22 mouse cellular contexts compared by ENCODE assay signal in genomic region chr9:63717474-63718005, GRCm38 (mm10). TPM values are rescaled to one million over a fixed set of nuclear protein-coding genes. Genes with fewer than 3 reads are reported as not detected.
A peak's percentile ranks its signal among the peaks of the same experiment; 100 is the strongest.
DNase-seq lines count a peak whose midpoint lies in the region; ATAC-seq lines count a peak whose summit lies in the region.
"Had no signal": no experiment of that assay in that cellular context is flagged by ENCODE, and none has a peak within 500 bp of the region (broad histone marks: within the 10 kb centered on the region; RNA-seq: fewer than 3 reads in every experiment).

No protein-coding gene starts in this region.

- H3K4me3 ChIP-seq in heart, embryonic 13.5 days = no peak overlapping the region
- no peak overlapping the region for H3K4me3 ChIP-seq in kidney, embryonic 16.5 days (ENCODE audit: low read length)
- no peak overlapping the region for H3K4me3 ChIP-seq in kidney, embryonic 14.5 days (ENCODE audit: low read length)
- no peak overlapping the region for H3K4me3 ChIP-seq in lung, embryonic 16.5 days (ENCODE audit: low read length)
- H3K4me3 ChIP-seq in intestine, embryonic 16.5 days (ENCODE audit: low read length) = no peak overlapping the region
- H3K4me3 ChIP-seq: embryonic facial prominence, embryonic 12.5 days; limb, embryonic 13.5 days; midbrain, embryonic 13.5 days; neural tube, embryonic 15.5 days had no signal

- no peak for DNase-seq in heart, adult 11 months
- DNase-seq in lung, postnatal 14 days = no peak
- DNase-seq: cerebellum, adult 8-10 months; forebrain, postnatal 0 days; heart, adult 18-20 months; kidney, adult 9 months; layer of hippocampus, adult 9-11 months; lung, adult 18-20 months; right cerebral cortex, postnatal 25 days; thymus, postnatal 36 days had no signal

- no peak for ATAC-seq in heart, embryonic 13.5 days (ENCODE audit: extremely low read depth, insufficient number of reproducible peaks, low FRiP score, low TSS enrichment)
- ATAC-seq in kidney, embryonic 16.5 days (ENCODE audit: low FRiP score, low TSS enrichment) = no peak
- no peak for ATAC-seq in kidney, embryonic 14.5 days (ENCODE audit: low FRiP score, low TSS enrichment)
- peak; percentile 20 for ATAC-seq in lung, embryonic 16.5 days (ENCODE audit: low read depth)
- no peak for ATAC-seq in intestine, embryonic 16.5 days
- ATAC-seq: activated CD4-positive, CD25-positive, alpha-beta regulatory T cell, adult 4 months; hindbrain, embryonic 16.5 days; midbrain, embryonic 13.5 days; Patski had no signal

- peak overlapping the region; percentile 3; the same call in 1 of the 2 replicates for H3K9ac ChIP-seq in heart, embryonic 13.5 days
- H3K9ac ChIP-seq in kidney, embryonic 16.5 days (replicated peaks; ENCODE audit: low read length) = no peak overlapping the region
- H3K9ac ChIP-seq in kidney, embryonic 14.5 days (ENCODE audit: low read depth, low read length) = no peak overlapping the region
- no peak overlapping the region for H3K9ac ChIP-seq in lung, embryonic 16.5 days (ENCODE audit: low read length)
- H3K9ac ChIP-seq in intestine, embryonic 16.5 days (ENCODE audit: low read depth, low read length) = no peak overlapping the region
- H3K9ac ChIP-seq: embryonic facial prominence, embryonic 12.5 days; forebrain, postnatal 0 days; limb, embryonic 13.5 days; midbrain, embryonic 13.5 days; neural tube, embryonic 15.5 days had no signal

- H3K4me2 ChIP-seq in heart, embryonic 13.5 days = no peak overlapping the region
- H3K4me2 ChIP-seq in kidney, embryonic 16.5 days (replicated peaks; ENCODE audit: low read depth, low read length) = no peak overlapping the region
- no peak overlapping the region for H3K4me2 ChIP-seq in kidney, embryonic 14.5 days (replicated peaks; ENCODE audit: low read depth, low read length)
- no peak overlapping the region for H3K4me2 ChIP-seq in lung, embryonic 16.5 days (ENCODE audit: low read depth, low read length)
- H3K4me2 ChIP-seq in intestine, embryonic 16.5 days (ENCODE audit: low read depth, low read length) = no peak overlapping the region
- H3K4me2 ChIP-seq: embryonic facial prominence, embryonic 12.5 days; limb, embryonic 13.5 days; midbrain, embryonic 13.5 days; neural tube, embryonic 15.5 days had no signal

- H3K27me3 ChIP-seq in heart, embryonic 13.5 days (replicated peaks) = no peaks in the 10 kb centered on the region
- H3K27me3 ChIP-seq in kidney, embryonic 16.5 days (ENCODE audit: insufficient read depth, low read length) = no peaks in the 10 kb centered on the region
- no peaks in the 10 kb centered on the region for H3K27me3 ChIP-seq in kidney, embryonic 14.5 days (ENCODE audit: control insufficient read depth, insufficient read depth, low read length)
- H3K27me3 ChIP-seq in lung, embryonic 16.5 days (ENCODE audit: control insufficient read depth, insufficient read depth, low read depth, low read length) = no peaks in the 10 kb centered on the region
- no peaks in the 10 kb centered on the region for H3K27me3 ChIP-seq in intestine, embryonic 16.5 days (replicated peaks; ENCODE audit: control insufficient read depth, insufficient read depth, low read length)
- H3K27me3 ChIP-seq: embryonic facial prominence, embryonic 12.5 days; limb, embryonic 13.5 days; midbrain, embryonic 13.5 days; neural tube, embryonic 15.5 days; Patski had no signal

- peak overlapping the region; percentile 86 for H3K27ac ChIP-seq in heart, embryonic 13.5 days (replicated peaks)
- peak overlapping the region; percentile 86; the same call in 1 of the 2 replicates for H3K27ac ChIP-seq in kidney, embryonic 16.5 days (ENCODE audit: low read length)
- H3K27ac ChIP-seq in kidney, embryonic 14.5 days (ENCODE audit: low read depth, low read length) = no peak overlapping the region
- H3K27ac ChIP-seq in lung, embryonic 16.5 days (ENCODE audit: low read length) = peak overlapping the region; percentile 41
- H3K27ac ChIP-seq in intestine, embryonic 16.5 days (ENCODE audit: low read length) = 0 out of 2 replicates have a peak overlapping the region, but pooled peaks have one; percentile 29
- H3K27ac ChIP-seq: embryonic facial prominence, embryonic 12.5 days; limb, embryonic 13.5 days; midbrain, embryonic 13.5 days; neural tube, embryonic 15.5 days had no signal

- H3K9me3 ChIP-seq in heart, embryonic 13.5 days = no peaks in the 10 kb centered on the region
- no peaks in the 10 kb centered on the region for H3K9me3 ChIP-seq in kidney, embryonic 16.5 days (ENCODE audit: low read length)
- H3K9me3 ChIP-seq in kidney, embryonic 14.5 days (ENCODE audit: control insufficient read depth, low read length) = no peaks in the 10 kb centered on the region
- H3K9me3 ChIP-seq in lung, embryonic 16.5 days (ENCODE audit: control insufficient read depth, low read length) = no peaks in the 10 kb centered on the region
- H3K9me3 ChIP-seq in intestine, embryonic 16.5 days (ENCODE audit: control insufficient read depth, low read length) = no peaks in the 10 kb centered on the region
- H3K9me3 ChIP-seq: embryonic facial prominence, embryonic 12.5 days; limb, embryonic 13.5 days; midbrain, embryonic 13.5 days; neural tube, embryonic 15.5 days had no signal

- WGBS in heart, embryonic 13.5 days = 16% methylated on average over 3 of the region's 3 CpGs
- 45% methylated on average over 3 of the region's 3 CpGs for WGBS in kidney, embryonic 16.5 days
- WGBS in kidney, embryonic 14.5 days = 54% methylated on average over 3 of the region's 3 CpGs
- WGBS in lung, embryonic 16.5 days = 38% methylated on average over 3 of the region's 3 CpGs
- WGBS in intestine, embryonic 16.5 days = 59% methylated on average over 3 of the region's 3 CpGs

- no peaks in the 10 kb centered on the region for H3K36me3 ChIP-seq in heart, embryonic 13.5 days
- H3K36me3 ChIP-seq in kidney, embryonic 16.5 days (ENCODE audit: insufficient read depth, low read length) = no peaks in the 10 kb centered on the region
- 0 out of 2 replicates have a peak, but pooled peaks cover 3% of the 10 kb centered on the region for H3K36me3 ChIP-seq in kidney, embryonic 14.5 days (ENCODE audit: control insufficient read depth, insufficient read depth, low read length)
- H3K36me3 ChIP-seq in lung, embryonic 16.5 days (ENCODE audit: control insufficient read depth, insufficient read depth, low read length) = no peaks in the 10 kb centered on the region; the same call in 1 of the 2 replicates
- no peaks in the 10 kb centered on the region for H3K36me3 ChIP-seq in intestine, embryonic 16.5 days (ENCODE audit: control insufficient read depth, insufficient read depth, low read length)
- H3K36me3 ChIP-seq: embryonic facial prominence, embryonic 12.5 days; midbrain, embryonic 13.5 days; neural tube, embryonic 15.5 days had no signal

- H3K4me1 ChIP-seq in heart, embryonic 13.5 days = peaks cover 98% of the 10 kb centered on the region
- H3K4me1 ChIP-seq in kidney, embryonic 16.5 days (ENCODE audit: insufficient read depth, low read length) = peaks cover 89% of the 10 kb centered on the region
- H3K4me1 ChIP-seq in kidney, embryonic 14.5 days (ENCODE audit: control insufficient read depth, insufficient read depth, low read length) = peaks cover 69% of the 10 kb centered on the region
- peaks cover 69% of the 10 kb centered on the region for H3K4me1 ChIP-seq in lung, embryonic 16.5 days (replicated peaks; ENCODE audit: control insufficient read depth, insufficient read depth, low read length)
- peaks cover 68% of the 10 kb centered on the region for H3K4me1 ChIP-seq in intestine, embryonic 16.5 days (ENCODE audit: control insufficient read depth, insufficient read depth, low read length)

RNA-seq across cellular contexts. Expression of gene Smad3, which starts 40.3 kb away (rescaled TPM):
- 11.3 and 11.9 TPM in 2 replicates for polyA plus RNA-seq in heart, embryonic 13.5 days (2015; fragmentation: Nextera tagmentation; extraction: Ambion mirVana)
- polyA plus RNA-seq in kidney, embryonic 16.5 days (2015; fragmentation: Nextera tagmentation; extraction: Ambion mirVana) = 27.8 and 27.9 TPM in 2 replicates
- 17.6 and 21.2 TPM in 2 replicates for polyA plus RNA-seq in kidney, embryonic 14.5 days (2014; fragmentation: Nextera tagmentation; extraction: Ambion mirVana)
- 18.0 and 19.5 TPM in 2 replicates for polyA plus RNA-seq in lung, embryonic 16.5 days (2015; fragmentation: Nextera tagmentation; extraction: Ambion mirVana)
- polyA plus RNA-seq in intestine, embryonic 16.5 days (2015; fragmentation: Nextera tagmentation; extraction: Ambion mirVana) = 10.9 and 11.8 TPM in 2 replicates
